Mouse (Mus musculus): ENCODE results near the gene Mogs. TPM values are rescaled to one million over a fixed set of nuclear protein-coding genes. Genes with fewer than 3 reads are reported as not detected.

Gene Mogs
- polyA plus RNA-seq, 1 experiment from 2014 or later, result 17.6 TPM

DNA sequence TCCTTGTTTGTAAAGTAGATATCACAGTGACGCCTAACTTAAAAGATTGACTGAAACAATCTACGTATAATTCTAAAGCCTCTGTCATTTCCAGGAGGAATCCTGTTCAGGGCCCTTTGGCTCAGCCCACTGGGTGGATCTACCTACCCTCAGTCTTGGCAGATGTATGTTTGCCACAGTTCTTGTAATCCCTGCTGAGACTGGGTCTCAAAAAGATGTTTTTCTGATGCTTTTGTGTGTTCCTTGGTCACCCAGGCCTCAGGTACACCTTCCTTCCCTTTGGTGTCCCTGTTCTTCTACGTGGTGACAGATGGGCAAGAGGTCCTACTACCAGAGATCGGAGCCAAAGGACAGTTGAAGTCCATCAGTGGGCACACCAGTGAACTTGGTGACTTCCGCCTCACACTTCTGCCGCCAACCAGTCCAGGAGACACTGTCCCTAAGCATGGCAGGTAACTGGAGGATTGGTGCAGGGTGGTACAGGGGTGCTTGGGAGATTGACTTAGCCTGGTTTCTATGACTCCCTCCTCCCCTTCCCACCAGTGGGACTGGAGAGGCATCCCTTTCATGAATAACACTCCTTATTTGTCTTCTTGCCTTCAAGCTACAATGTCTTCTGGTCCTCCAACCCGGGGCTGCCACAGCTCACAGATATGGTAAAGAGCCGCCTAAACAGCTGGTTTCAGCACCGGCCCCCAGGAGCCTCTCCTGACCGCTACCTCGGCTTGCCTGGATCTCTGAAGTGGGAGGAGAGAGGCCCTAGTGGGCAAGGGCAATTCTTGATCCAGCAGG is 1.3 kb downstream of the Mogs start:
- H3K9ac ChIP-seq, result peak overlapping the region; percentile 83
- peak overlapping the region; percentile 94 for H3K4me2 ChIP-seq
- no peaks in the 10 kb centered on the region for H3K27me3 ChIP-seq
- H3K4me3 ChIP-seq, result peak overlapping the region; percentile 84
- no peak overlapping the region for H3K27ac ChIP-seq
- H3K9me3 ChIP-seq (replicated peaks), result no peaks in the 10 kb centered on the region
- peaks cover 44% of the 10 kb centered on the region for H3K4me1 ChIP-seq (replicated peaks)
- WGBS, result 68% methylated on average over 11 of the region's 11 CpGs
- peaks cover 12% of the 10 kb centered on the region; the same call in 1 of the 2 replicates for H3K36me3 ChIP-seq
- no peak for ATAC-seq (replicated peaks; ENCODE audit: insufficient number of reproducible peaks, insufficient read depth, low FRiP score, low read depth)

DNA sequence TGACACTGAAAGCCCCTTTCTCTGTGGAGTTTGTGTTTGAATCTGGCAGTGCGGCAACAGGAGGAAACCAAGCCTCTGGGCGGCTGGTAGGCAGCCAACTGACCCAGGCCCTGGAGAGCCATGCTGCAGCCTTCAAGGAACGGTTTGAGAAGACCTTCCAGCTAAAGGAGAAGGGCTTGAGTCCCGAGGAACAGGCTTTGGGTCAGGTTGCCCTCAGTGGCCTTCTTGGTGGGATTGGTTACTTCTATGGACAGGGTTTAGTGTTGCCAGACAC is 1.8 kb downstream of the Mogs start:
- Histone ChIP-seq H3K4me2 (no peak overlapping the region), H3K27ac (no peak overlapping the region), H3K36me3 (peaks cover 12% of the 10 kb centered on the region; the same call in 1 of the 2 replicates), H3K9ac (no peak overlapping the region), H3K4me3 (no peak overlapping the region), H3K4me1 (replicated peaks) (peaks cover 40% of the 10 kb centered on the region), H3K9me3 (replicated peaks) (no peaks in the 10 kb centered on the region), H3K27me3 (no peaks in the 10 kb centered on the region)
- ATAC-seq (replicated peaks; ENCODE audit: insufficient number of reproducible peaks, insufficient read depth, low FRiP score, low read depth), result no peak
- 80% methylated on average over 4 of the region's 4 CpGs for WGBS

DNA sequence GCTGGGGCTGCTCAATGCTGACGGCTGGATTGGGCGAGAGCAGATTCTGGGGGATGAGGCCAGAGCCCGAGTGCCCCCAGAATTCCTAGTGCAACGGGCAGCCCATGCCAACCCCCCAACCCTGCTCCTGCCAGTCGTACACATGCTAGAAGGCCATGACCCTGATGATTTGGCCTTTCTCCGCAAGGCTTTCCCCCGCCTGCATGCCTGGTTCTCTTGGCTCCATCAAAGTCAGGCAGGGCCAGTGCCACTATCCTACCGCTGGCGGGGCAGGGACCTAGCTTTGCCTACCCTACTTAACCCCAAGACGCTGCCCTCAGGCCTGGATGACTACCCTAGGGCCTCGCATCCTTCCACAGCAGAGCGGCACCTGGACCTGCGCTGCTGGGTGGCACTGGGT is 2.3 kb downstream of the Mogs start:
- H3K27ac ChIP-seq, result no peak overlapping the region
- no peak overlapping the region for H3K4me3 ChIP-seq
- H3K36me3 ChIP-seq, result peaks cover 12% of the 10 kb centered on the region; the same call in 1 of the 2 replicates
- 87% methylated on average over 13 of the region's 13 CpGs for WGBS
- peaks cover 42% of the 10 kb centered on the region for H3K4me1 ChIP-seq (replicated peaks)
- H3K4me2 ChIP-seq, result no peak overlapping the region
- no peaks in the 10 kb centered on the region for H3K9me3 ChIP-seq (replicated peaks)
- ATAC-seq (replicated peaks; ENCODE audit: insufficient number of reproducible peaks, insufficient read depth, low FRiP score, low read depth), result no peak
- H3K27me3 ChIP-seq, result no peaks in the 10 kb centered on the region
- H3K9ac ChIP-seq, result no peak overlapping the region

DNA sequence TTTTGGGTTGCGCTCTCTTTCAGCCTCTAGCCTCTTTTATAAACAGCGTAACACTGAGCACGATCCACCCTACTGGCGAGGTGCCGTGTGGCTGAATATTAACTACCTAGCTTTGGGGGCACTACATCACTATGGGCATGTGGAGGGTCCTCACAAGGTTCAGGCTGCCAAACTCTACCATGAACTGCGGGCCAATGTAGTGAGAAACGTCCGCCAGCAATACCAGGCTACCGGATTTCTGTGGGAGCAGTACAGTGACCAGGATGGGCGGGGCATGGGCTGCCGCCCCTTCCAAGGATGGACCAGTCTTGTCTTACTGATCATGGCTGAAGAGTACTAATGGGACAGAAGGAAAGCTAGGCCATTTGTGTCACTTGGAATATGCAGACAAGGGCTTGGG is 3.1 kb downstream of the Mogs start:
- H3K4me1 ChIP-seq (replicated peaks), result peaks cover 49% of the 10 kb centered on the region

DNA sequence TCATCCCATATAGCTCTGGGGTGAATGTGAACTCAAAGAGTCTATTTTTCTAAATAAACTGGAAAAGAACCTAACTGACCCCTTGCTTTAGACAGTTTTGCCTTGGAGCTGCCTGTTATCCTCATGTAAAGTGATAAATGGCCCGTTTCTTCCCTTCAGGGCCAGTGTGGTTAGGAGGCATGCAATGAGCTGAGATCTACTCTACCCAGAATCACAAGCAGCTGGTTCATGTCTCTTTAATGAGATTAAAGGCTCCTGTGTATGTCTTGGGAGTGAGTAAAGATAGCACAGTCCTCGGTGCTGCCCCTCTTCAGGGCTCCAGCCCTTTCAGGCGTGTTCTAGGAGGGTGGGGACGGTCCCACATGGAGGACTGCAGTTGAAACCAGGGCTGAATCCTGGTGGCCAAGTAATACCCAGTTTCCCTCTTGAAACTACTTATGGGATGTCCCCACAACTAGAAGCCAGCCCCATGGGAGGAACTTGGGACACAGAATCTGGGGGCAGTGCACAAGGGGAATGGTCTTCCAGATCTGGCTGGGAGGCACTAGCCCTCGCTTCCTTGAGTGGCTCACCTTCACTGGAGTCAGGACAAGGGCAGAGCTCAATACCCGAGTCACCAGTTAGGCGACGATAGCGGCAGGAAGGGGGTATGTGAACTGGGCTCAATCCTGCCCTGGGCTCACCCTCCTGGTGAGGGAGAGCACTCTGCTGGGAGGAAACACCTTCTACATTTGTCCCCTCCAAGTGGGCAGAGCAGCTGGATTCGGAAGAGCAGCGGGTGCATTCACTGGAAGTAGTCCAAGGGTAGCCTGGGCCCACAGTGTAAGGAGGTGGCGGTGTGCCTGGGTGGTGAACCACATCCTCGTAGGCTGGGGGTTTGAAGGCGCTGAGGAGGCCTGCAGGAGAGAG is 3.8 kb downstream of the Mogs start:
- peaks cover 53% of the 10 kb centered on the region for H3K4me1 ChIP-seq (replicated peaks)
- 74% methylated on average over 14 of the region's 14 CpGs for WGBS
- H3K4me3 ChIP-seq, result no peak overlapping the region
- H3K9me3 ChIP-seq (replicated peaks), result no peaks in the 10 kb centered on the region
- H3K36me3 ChIP-seq, result peaks cover 16% of the 10 kb centered on the region; the same call in 1 of the 2 replicates
- H3K9ac ChIP-seq, result no peak overlapping the region
- peak overlapping the region; percentile 31; the same call in 1 of the 2 replicates for H3K27ac ChIP-seq
- H3K27me3 ChIP-seq, result no peaks in the 10 kb centered on the region
- ATAC-seq (replicated peaks; ENCODE audit: insufficient number of reproducible peaks, insufficient read depth, low FRiP score, low read depth), result no peak
- H3K4me2 ChIP-seq, result no peak overlapping the region

More for the DNA sequence above, 3.1 kb downstream of the Mogs start:
- WGBS, result 86% methylated on average over 11 of the region's 11 CpGs
- no peak overlapping the region for H3K27ac ChIP-seq
- no peak overlapping the region for H3K4me2 ChIP-seq
- H3K36me3 ChIP-seq, result peaks cover 12% of the 10 kb centered on the region; the same call in 1 of the 2 replicates
- no peaks in the 10 kb centered on the region for H3K27me3 ChIP-seq
- H3K9ac ChIP-seq, result no peak overlapping the region
- ATAC-seq (replicated peaks; ENCODE audit: insufficient number of reproducible peaks, insufficient read depth, low FRiP score, low read depth), result no peak
- no peak overlapping the region for H3K4me3 ChIP-seq
- H3K9me3 ChIP-seq (replicated peaks), result no peaks in the 10 kb centered on the region

DNA sequence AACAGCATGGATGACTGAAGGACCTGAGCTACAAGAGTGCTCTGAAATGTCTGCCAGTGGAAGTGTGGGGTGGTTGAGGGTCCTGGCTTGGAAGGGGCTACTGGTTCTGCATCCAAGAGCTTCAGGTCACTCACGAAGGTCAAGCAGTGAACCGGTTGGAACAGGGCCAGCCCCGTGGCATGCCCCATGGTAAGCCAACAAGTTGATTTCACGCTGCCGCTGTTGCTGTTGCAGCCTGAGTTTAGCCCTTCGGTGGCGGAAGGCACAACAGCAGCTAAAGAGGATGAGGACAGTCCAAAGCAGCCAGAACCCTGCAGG is 4.4 kb downstream of the Mogs start:
- no peaks in the 10 kb centered on the region for H3K9me3 ChIP-seq (replicated peaks)
- H3K4me3 ChIP-seq, result 0 out of 2 replicates have a peak overlapping the region, but pooled peaks have one; percentile 77
- ATAC-seq (replicated peaks; ENCODE audit: insufficient number of reproducible peaks, insufficient read depth, low FRiP score, low read depth), result no peak
- H3K9ac ChIP-seq, result no peak overlapping the region
- no peaks in the 10 kb centered on the region for H3K27me3 ChIP-seq
- H3K36me3 ChIP-seq, result peaks cover 16% of the 10 kb centered on the region; the same call in 1 of the 2 replicates
- peak overlapping the region; percentile 95; the same call in 1 of the 2 replicates for H3K4me2 ChIP-seq
- H3K4me1 ChIP-seq (replicated peaks), result peaks cover 54% of the 10 kb centered on the region
- WGBS, result 75% methylated on average over 7 of the region's 7 CpGs
- H3K27ac ChIP-seq, result peak overlapping the region; percentile 31; the same call in 1 of the 2 replicates

DNA sequence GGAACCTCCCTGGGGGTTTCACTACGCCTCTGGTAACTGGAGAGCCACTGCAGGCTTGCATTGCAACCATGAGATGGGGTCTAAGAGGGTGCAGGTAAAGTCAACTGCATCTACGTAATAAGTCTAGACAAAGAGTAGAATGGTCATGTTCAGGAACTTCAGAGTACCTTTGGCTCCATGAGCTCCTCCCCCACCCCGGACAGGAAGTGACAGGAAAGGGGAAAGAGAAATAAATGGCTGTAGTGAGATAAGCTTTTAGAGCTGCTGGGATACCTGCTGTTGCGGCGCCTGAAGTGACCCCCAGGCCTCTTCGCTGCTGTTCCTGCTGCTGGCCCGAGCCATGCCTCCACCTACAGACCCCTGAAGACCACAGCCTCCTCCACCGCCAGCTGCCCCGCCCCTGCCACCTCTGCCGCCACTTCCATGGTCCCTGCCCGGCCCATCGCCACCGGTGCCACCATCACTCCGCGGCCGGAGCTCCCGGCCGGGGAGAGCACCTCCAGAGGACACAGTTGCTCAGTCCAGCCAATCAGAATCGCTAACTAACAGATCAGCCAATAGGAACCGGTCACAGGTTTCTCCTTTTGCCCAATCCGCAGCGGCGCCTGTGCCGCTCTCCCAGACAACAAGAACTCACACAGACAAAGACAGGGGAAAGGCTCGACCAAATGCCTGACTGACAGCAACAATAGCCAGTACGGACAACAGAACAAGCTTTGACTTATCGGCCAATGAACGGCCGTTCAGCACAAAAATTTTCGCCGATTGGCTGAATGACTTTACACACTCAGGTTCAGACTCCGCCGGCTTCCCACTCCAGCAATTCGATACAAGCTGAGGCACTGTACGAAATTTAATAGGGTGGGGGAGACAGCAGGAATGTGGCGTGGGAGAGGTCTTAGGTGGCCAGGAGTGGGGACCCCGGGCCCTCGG is 5.9 kb downstream of the Mogs start, which contains the start of gene Wbp1:
Gene Wbp1 (minus strand): TSS at position 630 of the 933 bp plus-strand sequence.
- WGBS, result under 1% methylated on average over 38 of the region's 38 CpGs
- peak; percentile 96 for ATAC-seq (replicated peaks; ENCODE audit: insufficient number of reproducible peaks, insufficient read depth, low FRiP score, low read depth)
- peaks cover 49% of the 10 kb centered on the region for H3K4me1 ChIP-seq (replicated peaks)

DNA sequence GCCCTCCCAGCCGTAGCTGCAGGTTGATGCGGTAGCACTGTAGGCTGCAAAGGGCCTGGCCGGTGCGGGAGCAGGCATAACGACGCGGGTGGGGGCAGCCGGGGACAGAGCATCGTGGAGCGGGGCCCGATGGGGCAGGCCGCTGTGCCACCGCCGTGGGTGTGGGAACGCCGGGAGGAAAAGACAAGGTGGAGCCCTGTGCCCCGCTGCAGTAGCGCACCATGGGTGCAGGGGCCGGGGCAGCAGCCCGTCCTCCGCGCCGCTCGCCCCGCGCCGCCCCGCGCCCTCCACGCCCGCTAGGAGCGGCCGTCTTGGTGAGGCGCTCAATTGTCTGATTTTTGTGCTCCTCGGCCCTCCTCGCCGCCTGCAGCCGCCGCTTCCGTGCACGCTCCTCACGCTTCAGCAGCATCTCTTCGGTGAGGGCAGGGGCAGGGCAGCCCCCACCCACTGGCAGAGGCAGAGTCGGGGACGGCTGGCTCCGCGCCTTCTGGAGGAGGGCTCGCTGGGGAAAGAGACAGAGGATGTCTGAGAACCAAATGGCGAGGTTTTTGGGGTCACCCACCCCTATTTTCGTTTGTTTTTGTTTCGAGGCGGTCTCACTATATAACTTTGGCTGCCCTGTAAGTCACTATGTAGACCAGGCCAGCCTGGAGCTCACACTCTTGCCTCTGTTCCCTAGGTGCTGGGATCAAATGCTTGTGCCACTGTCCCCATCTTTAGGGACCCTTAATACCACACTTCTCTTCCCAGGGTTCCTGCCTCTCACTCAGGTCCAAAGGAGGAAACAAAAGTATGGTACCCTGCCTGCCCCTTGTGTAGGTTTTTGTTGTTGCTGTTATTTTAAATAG is 6.8 kb downstream of the Mogs start:
- peaks cover 16% of the 10 kb centered on the region; the same call in 1 of the 2 replicates for H3K36me3 ChIP-seq
- H3K9ac ChIP-seq, result peak overlapping the region; percentile 80
- peak overlapping the region; percentile 95 for H3K4me2 ChIP-seq
- peaks cover 43% of the 10 kb centered on the region for H3K4me1 ChIP-seq (replicated peaks)
- peak; percentile 42 for ATAC-seq (replicated peaks; ENCODE audit: insufficient number of reproducible peaks, insufficient read depth, low FRiP score, low read depth)
- H3K9me3 ChIP-seq (replicated peaks), result no peaks in the 10 kb centered on the region
- peak overlapping the region; percentile 77 for H3K4me3 ChIP-seq
- peak overlapping the region; percentile 92 for H3K27ac ChIP-seq
- H3K27me3 ChIP-seq, result no peaks in the 10 kb centered on the region
- WGBS, result 2% methylated on average over 52 of the region's 52 CpGs

More for the DNA sequence above, 5.9 kb downstream of the Mogs start, which contains the start of gene Wbp1:
- Histone ChIP-seq H3K36me3 (peaks cover 16% of the 10 kb centered on the region; the same call in 1 of the 2 replicates), H3K4me2 (peak within 1 kb of the TSS; percentile 95), H3K27ac (peak within 1 kb of the TSS; percentile 92), H3K9ac (peak within 1 kb of the TSS; percentile 82), H3K4me3 (peak within 1 kb of the TSS; percentile 77), H3K27me3 (no peaks in the 10 kb centered on the region), H3K9me3 (replicated peaks) (no peaks in the 10 kb centered on the region)

DNA sequence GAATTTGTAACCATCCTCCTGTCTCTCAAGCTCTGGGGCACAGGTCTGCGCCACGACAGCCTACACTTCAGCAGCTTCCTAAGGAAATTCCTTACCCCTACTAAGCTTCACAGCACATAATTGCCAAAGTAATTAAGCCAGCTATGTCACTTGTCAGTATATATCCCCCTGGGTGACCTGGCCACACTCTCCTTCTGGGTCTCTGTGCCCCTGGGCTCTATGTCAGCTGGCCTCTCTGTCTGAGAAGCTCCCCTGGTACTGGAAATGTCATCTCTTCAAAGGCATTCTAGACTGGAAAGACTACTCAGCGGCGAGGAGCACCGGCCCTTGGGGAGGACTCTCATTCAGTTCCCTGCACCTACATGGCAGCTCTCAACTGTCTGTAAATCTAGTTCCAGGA is 7.7 kb downstream of the Mogs start:
- peak overlapping the region; percentile 95; the same call in 1 of the 2 replicates for H3K4me2 ChIP-seq
- no peak overlapping the region for H3K27ac ChIP-seq
- peaks cover 43% of the 10 kb centered on the region for H3K4me1 ChIP-seq (replicated peaks)
- H3K9ac ChIP-seq, result no peak overlapping the region
- 87% methylated on average over 5 of the region's 5 CpGs for WGBS
- peak overlapping the region; percentile 77; the same call in 1 of the 2 replicates for H3K4me3 ChIP-seq
- no peaks in the 10 kb centered on the region for H3K27me3 ChIP-seq
- no peaks in the 10 kb centered on the region for H3K9me3 ChIP-seq (replicated peaks)
- H3K36me3 ChIP-seq, result peaks cover 8% of the 10 kb centered on the region; the same call in 1 of the 2 replicates
- no peak for ATAC-seq (replicated peaks; ENCODE audit: insufficient number of reproducible peaks, insufficient read depth, low FRiP score, low read depth)

DNA sequence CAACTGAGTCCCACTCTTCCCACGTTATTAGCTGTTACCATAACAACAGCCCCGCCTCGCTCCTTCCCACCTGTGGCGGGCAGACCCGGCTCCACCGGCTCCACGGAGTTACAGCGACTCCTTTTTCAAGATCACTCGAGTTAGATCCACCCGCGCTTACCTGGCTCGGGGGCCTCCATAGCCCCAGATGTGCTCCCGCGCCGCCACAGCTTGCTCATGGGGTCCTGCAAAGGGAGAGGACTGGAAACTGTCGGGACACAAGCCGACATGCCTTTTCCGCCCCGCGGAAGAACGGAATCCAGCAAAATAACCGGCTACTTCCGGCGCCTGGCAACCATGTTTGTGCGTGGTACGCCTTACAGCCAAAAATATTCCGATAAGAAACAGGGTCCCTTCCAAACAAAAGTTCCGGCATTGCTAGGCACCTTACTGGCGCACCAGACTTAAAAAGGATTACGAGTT is 9.6 kb downstream of the Mogs start:
- no peaks in the 10 kb centered on the region for H3K27me3 ChIP-seq
- under 1% methylated on average over 30 of the region's 30 CpGs for WGBS
- ATAC-seq (replicated peaks; ENCODE audit: insufficient number of reproducible peaks, insufficient read depth, low FRiP score, low read depth), result no peak
- H3K9ac ChIP-seq, result peak overlapping the region; percentile 77
- H3K9me3 ChIP-seq (replicated peaks), result no peaks in the 10 kb centered on the region
- peak overlapping the region; percentile 68 for H3K27ac ChIP-seq
- H3K4me3 ChIP-seq, result peak overlapping the region; percentile 72
- peak overlapping the region; percentile 93 for H3K4me2 ChIP-seq
- H3K36me3 ChIP-seq, result peaks cover 4% of the 10 kb centered on the region; the same call in 1 of the 2 replicates
- peaks cover 35% of the 10 kb centered on the region for H3K4me1 ChIP-seq (replicated peaks)

Measured in heart, embryonic 15.5 days (tissue).